Mouse (Mus musculus) cerebellum, adult 9-11 months (tissue): ENCODE results near the gene Cct4.

Experiments used
- DNase-seq: peaks from one replicate; pipeline ENCODE4 v3.0.0; 2022

Gene Cct4

DNA sequence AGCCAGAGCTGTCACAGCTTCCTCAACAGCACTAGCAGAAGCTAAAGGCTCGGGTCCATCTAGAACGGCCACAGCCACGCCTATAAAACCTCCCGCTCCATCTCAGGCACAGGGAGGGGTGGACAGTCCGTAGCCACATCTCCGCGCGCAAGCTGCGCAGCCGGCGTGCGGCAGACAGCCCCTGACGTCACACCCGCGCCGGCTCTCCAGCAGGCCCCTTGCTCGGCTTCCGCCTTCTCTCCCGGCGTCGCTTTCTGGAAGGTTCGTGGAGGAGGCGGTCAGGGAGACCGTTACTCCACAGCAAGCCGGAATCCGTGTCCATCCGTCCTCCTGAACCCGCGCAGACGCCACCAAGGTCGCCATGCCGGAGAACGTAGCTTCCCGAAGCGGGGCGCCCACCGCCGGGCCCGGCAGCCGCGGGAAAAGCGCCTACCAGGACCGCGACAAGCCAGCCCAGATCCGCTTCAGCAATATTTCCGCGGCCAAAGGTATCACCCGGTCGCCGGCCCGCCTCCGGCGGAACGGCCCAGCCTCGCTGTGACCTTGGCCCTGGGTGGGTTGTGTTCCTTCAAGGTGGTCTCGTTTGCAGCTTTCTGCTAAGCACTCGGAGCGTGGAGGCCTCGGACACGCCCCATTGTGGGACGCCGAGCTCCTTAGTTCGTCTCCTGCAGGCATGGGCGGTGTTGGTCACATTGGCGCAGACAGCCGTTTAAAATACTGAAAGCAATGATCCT, at the start of gene Cct4:
Cct4 (plus strand) TSS at position 127 of the 734 bp plus-strand sequence.
- peak; percentile 94 for DNase-seq

DNA sequence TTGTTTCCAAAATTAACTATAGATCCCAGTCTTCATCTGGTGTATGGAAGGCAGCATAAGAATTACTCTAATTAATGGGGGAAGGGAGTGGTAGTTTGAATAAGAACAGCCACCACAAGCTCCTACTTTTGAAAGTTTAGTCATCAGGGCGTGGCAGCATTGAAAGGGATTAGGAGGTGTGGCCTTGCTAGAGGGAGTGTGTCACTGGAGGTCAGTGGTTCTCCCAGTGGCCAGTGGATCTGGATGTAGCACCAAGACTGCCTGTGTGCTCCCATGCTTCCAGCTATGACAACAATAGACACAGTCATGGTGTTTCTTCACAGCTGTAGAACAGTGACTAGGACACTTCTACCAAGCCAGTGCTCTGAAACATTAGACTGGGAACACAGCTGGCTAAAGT, 41.2 kb upstream of the Cct4 start:
- DNase-seq = no peak

DNA sequence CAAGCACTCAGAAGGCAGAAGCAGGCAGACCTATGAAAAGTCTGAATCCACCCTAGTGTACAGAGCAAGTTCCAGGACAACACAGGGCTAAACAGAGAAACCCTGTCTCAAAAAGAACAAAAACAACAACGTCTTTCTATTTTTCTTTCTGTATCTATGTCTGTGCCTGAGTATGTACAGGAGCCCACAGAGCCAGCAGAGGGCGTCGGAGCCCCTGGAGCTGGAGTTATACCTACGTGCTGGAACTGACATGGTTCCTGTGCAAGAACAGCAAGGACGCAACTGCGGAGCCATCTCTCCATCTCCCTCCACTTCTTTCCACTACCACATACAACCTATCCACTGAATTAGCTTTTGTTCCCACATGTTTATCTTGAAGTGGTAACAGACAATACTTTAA, 40.2 kb upstream of the Cct4 start:
- DNase-seq = no peak

DNA sequence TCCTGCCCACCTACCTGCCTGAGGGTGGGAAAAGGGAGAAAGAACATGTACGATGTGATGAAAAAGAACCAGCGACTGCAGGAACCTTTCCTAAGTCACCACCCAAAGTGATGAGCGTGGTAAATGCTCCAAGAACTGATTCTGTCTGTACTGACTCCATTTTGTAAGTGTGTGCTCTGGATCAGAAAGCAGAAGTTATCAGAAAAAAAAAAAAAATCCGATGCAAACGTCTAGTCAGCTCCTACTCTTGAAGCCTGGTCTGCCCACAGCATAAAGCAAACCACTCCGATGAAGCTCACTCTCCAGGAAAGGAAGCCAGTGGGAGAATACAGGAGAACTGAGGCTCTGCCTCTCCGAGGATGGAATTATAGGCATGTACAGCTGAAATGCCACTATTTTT, 37.7 kb upstream of the Cct4 start:
- no peak for DNase-seq

DNA sequence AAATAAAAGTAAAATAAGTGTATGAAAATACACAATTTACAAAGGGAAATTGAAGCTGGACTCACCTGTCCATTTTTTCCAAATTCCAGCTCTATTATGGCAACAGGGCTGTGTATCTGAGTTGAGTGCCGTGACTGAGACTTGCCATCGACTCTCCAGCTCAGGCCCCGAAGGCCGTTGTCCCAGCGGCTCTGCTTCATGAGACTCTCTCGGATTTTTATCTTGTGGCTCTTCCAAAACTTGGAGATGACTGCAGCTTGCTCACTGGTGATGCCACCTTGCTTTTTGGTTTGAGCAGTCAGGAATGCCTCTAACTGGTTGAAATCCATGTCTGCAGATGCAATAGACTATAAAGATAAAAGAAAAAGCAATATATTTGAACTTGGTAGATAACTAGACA, 34.0 kb upstream of the Cct4 start:
- no peak for DNase-seq

DNA sequence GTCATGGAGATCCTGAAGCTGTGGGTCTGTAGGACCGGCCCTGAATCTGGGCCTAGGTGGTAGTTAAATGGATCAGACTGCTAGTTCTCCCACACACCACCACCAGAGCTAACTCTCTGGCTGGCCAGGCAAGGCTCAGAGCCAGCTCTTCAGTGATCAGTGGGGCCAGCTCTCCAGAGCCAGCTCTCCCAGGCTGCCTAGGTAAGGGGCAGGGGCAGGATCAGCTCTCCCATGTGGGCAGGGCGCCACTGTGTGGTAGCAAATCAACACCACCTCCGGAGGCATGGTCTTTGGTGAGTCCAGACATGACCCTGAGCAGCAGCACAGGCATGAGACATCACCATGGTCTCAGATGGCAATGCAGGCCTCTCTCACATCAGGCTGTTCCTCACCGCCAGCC, 33.5 kb upstream of the Cct4 start:
- DNase-seq = no peak

DNA sequence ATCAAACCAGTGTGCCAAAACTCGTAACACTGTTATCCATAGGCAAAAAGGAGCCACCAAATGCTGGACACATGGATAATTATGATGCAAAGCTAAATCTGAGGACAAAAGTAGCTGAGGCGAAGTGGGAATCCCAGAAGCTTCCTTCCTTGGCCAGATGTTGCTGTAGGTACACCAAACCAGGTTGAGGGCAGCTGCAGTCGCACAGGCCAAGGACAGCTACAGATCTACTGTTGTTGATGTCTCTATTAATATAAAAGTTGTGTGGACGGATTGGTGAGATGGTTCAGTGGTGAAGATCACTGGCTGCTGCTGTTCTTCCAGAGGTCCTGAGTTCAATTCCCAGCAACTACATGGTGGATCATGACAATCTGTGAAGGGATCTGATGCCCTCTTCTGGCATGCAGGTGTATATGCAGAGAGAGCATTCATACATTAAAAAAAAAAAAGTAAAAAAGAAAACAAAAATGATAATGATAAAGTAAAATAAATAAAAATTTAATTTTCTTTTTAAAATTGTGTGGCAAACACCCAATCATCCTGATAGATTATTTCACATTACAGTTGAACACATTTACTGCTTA, 32.4 kb upstream of the Cct4 start:
- DNase-seq = no peak

DNA sequence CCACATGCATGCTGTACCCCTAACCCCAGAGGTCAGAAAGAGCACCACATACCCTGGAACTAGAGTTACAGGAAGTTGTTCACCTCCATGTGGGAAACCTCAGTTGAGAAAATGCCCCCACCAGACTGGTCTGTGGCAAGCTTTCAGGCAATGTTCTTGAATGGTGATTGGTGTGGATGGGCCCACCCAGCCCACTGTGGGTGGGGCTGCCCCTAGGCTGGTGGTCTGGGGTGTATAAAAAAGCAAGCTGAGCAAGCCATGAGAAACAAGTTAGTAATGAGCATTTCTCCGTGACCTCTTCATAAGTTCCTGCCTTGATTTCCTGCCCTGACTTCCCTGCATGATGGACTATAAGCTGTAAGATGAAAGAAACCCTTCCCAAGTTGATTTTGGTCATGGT, 28.2 kb upstream of the Cct4 start:
- DNase-seq = no peak

DNA sequence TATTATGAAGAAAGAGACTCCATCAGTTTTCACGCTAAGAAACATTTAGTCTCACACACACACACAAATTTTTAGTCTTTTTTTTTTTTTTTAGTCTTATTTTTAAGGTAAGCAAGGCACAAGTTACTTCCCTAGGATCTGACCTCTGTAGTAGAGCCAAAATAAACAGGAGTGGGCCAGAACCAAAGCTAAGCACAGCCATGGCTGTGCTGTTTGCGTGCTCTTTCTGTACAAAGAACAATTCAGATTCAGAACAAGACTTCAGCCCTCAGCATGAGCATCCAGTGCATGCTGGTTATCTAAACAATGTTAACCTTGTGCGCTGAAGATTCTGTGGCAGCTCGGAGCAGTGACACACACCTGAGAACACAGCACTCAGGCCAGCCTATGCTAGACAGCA, 25.9 kb upstream of the Cct4 start:
- no peak for DNase-seq

DNA sequence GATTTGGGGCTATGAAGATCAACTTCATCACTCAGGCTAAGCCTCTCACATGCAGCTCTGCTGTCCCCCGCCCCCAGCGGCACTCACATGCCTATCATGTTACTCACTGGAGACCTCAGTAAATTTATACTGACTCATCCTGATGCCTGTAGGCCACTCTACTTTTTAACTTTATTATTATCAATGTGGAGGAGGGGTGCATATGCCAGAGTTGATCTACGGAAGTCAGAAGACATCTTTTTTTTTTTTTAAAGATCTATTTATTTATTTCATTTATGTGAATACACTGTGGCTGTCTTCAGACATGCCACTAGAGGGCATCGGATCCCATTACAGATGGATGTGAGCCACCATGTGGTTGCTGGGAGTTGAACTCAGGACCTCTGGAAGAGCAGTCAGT, 24.8 kb upstream of the Cct4 start:
- DNase-seq = no peak

DNA sequence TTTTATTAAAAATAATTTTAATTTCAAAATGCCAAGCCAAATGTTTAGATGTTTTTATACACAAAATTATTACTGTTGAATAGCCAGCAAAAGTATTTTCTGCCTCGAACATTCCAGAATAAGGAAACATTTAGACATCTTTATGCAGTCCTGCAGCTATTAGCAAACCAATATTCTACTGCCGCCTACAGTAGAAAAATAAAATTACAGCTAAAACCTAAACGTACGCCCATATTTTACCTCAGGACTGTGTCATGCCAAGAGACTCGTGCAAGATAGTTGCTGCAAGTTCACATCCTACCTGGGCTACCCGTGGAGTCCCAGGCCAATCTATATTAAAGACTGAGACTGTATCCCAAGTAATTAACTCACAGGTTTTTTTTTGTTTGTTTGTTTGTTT, 20.8 kb upstream of the Cct4 start:
- no peak for DNase-seq

DNA sequence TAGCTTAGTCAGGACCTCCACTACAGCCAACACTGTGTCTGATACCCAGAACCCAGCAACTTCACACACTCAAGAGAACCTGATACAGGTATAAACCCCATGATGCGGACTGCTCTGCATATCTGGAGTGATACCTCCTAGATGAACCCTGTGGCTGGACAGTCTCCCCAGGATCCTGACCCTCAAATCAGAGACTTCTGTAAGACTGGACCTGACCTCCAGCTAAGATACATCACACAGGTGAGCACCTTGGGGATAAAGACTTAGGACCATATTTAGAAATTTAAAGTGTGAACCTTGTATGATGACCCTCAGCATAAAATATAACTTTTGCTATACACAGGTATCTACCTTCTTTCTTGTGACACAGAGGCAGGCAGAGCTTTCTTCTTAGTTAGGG, 19.8 kb upstream of the Cct4 start:
- no peak for DNase-seq

DNA sequence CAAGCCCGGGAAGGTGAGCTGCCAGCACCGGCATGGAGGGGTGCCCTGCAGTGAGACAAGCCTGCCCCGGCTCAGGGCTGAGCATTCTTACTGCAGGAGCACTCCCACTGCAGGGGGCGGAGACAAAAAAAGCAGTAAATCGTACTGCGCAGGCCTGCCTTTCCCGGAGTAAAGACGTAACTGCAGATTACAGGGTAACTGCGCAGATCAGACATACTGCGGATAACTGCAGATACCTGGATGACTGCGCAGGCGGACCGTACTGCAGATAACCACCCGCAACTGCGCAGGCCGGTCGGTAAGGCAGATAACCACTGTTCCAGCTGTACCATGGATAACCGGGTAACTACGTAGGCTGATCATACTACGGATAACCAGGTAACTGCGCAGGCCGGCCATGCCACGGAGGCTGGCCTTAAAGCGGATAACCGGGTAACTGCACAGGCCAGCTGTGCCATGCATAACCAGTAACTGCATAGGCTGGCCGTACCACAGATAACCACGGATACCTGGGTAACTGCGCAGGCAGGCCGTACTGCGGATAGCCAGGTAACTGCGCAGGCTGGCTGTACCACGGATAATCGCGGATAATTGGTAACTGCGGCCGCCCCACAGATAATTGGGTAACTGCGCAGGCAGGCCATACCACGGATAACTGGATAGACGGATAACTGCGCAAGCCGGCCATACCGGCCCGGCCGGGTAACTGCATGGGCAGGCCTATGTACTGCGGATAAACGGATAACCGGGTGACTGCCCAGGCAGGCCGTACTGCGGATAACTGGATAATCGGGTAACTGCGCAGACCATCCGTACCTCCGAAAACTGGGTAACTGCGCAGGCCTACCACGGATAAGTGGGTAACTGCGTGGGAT, 18.2 kb upstream of the Cct4 start, which contains the start of gene Zrsr1:
Zrsr1 (plus strand) TSS at position 171 of the 875 bp plus-strand sequence.
- DNase-seq = peak; percentile 89

DNA sequence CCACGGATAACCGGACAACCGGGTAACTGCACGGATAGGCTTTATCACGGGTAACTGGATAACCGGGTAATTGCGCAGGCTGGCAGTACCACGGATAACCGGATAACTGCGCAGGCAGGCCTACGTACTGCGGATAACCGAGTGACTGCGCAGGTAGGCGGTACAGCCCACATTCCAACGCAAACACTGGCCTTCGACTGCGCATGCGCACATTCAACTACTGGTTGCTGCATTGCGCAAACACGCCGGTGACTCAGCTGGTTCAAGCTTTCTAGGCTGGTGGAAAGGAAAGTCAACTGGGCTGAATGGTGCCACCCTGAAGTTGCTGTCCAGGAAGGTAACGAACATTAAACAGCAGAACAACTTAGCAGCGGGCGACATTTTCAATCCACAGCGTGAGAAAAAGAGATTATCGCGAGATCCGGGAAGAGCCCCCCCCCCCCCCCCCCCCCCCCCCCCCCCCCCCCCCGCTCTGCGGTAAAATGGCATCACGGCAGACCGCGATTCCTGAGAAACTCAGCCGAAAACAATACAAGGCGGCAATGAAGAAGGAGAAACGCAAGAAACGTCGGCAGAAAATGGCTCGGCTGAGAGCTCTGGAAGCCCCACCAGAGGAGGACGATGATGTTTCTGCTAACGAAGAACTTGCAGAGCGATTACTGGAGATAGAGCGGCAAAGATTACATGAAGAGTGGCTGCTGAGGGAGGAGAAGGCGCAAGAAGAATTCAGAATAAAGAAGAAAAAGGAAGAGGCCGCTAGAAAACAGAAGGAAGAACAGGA, 17.4 kb upstream of the Cct4 start:
- DNase-seq = peak; percentile 87

DNA sequence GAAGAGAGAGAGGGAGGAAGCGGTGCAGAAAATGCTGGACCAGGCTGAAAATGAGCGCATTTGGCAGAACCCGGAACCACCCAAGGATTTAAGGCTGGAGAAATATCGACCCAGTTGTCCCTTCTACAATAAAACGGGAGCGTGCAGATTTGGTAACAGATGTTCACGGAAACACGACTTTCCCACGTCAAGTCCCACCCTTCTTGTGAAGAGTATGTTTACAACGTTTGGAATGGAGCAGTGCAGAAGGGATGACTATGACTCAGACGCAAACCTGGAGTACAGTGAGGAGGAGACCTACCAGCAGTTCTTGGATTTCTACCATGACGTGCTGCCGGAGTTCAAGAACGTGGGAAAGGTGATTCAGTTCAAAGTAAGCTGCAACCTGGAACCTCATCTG, 16.7 kb upstream of the Cct4 start:
- no peak for DNase-seq

DNA sequence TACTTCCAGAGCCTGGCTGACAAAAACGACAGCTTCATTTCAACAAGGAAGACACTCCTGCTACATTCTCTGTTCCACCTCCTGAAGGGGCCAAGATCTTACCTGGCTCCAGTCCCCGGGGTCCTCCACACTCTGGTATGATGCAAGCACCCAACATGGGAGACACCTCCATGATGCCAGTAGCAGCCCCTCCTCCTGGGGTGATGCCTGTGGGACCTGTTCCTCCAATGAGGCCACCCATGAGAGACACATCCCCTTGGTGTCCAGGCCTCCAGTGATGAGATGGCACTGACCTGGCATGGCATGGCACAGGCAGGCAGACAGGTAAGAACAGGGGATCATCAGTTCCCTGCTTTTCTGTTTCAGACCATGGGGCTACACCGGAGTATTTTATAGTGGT, 12.1 kb upstream of the Cct4 start:
- DNase-seq = peak; percentile 57

DNA sequence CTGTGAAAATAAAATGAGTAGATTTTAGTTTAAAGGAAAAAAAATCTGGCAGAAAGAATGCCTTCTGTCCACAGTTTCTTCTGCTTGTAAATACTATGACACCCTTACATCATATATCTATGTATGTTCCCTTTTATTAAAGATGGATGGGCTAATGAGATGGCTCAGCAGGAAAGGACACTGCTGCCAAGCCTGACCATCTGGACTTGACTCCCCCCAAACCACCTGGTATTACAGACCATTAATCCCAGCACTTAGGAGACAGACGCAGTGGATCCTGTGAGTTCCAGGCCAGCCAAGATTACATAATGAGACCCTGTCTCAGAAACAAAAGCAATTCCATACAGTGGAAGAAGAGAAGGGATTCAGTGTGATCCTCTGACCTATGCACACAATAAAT, 11.6 kb upstream of the Cct4 start:
- peak; percentile 80 for DNase-seq

DNA sequence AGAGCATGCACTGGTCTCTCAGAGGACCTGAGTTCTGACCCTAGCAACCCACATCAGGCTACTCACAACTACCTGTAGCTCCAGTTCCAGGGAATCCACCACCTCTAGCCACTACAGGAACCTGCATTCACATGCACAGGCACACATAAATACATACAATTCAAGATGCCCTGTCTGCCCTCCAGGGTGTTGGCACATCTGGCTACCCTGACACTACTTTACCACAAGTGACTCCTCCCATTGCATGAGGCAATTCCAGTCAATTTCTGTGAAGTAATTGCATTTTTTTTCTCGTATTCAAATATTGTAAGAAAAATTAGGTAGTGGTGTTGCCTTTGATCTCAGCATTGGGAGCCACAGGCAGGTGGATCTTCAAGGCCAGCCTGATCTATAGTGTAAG, 11.1 kb upstream of the Cct4 start:
- no peak for DNase-seq

DNA sequence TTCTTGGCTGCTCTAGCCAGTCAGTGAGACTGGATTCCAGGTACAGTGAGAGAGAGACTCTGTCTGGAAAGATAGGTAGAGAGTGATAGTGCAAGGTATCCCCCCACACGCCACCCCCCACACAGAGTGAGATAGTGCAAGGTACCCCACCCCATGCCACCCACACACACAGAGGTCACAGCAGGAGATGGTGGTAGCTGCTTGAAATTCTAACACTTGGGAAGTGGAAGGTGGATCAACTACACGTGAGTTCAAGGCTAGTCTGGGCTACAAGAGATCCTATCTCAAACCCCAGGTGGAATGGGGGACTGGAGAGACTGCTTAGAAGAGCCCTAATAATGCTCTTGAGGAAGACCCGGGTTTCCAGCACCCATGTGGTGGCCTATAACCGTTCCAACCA, 9.3 kb upstream of the Cct4 start:
- DNase-seq = no peak

DNA sequence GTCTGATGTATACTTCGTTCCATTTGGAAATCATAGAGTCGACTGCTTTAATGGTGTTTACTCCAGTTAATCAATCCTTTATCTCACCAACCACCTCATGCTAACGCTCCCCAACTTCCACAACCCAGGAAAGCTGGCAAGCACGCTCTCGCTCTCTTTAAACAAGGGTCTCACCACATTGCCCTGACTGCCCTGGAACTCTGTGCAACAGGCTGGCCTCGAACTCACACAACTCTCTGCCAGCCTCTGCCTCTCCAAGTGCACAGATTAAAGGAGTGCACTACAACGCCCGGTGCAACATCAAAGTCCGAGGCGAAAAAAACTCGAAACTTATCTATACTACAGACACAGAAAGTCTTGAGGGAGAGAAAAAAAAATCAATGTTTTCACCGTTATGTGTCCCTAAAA, 8.8 kb upstream of the Cct4 start:
- peak; percentile 61 for DNase-seq

DNA sequence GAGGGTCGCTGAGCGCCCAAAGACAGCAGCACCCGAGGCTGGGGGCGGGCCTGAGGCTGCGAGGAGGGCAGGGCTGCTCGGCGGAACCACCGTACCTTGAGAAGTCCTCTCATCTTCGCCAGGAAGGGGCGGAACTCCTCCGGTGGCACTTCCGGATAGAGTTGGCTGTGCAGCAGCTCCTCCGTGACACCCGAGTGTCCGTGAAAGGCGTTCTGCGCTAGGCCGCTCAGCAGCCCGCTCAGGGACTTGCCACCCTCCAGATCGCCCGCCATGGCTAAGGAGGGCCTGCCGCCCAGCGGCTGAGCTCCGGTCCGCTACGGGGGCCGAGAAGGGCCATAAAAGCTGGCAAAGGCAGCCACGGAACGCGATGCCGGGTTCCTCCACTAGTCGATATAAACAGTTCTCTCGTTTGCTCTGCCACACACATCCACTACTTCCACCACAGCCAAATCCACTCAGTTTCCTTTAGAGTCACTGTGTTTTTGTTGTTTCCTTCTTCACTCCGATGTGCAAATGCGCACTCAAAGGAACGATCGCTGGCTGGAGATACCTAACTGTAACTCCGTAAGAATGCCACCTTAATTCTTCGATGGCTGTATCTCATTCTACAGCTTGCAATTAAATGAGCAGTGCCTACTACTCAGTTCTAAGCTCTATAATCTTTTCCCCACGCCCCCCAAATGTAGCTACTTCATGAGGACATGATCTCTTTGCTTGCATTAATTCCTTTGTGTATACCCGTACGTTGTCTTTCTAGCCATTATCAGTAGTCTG, 8.1 kb upstream of the Cct4 start, which contains the start of the genes Gm28048 and Commd1:
Gm28048 (minus strand) TSS at position 107 of the 774 bp plus-strand sequence.
Commd1 (minus strand) TSS at position 399 of the 774 bp plus-strand sequence.
- peak; percentile 95 for DNase-seq

DNA sequence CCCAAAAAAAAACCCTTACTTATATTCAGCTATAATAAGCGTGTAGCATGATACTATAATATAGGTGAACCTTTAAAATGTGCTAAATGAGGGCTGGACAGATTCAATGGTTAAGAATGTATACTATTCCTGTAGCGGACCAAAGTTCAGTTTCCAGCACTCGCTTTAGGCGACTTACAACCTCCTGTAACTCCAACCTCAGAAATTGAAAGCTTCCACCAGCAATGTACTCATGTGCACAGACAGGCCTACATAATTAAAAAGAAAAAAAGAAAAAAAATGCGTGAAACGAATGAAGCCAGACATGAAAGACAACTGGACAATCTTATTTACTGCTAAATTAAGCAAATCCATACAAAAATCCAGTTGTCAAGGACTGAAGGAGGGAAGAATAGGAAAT, 7.5 kb upstream of the Cct4 start:
- no peak for DNase-seq
